Mouse (Mus musculus): Measurements from ENCODE around the gene P4hb. TPM values are rescaled to one million over a fixed set of nuclear protein-coding genes. Genes with fewer than 3 reads are reported as not detected.
A peak's percentile ranks its signal among the peaks of the same experiment; 100 is the strongest.

P4hb gene
- total RNA-seq, 1 experiment, result 904 TPM

GRCm38 (mm10) chr11:120603545-120603944 lies 30.5 kb upstream of the P4hb start:
- Histone ChIP-seq H3K4me3 (ENCODE audit: insufficient read depth in 1 of 2, low read depth in 1 of 2, low read length in 2 of 2, poor library complexity in 1 of 2, severe bottlenecking in 1 of 2) (no peak overlapping the region), H3K27ac (ENCODE audit: insufficient read depth, low read depth, low read length, poor library complexity, severe bottlenecking) (no peak overlapping the region), H3K9ac (ENCODE audit: insufficient read depth, low read depth, low read length, poor library complexity, severe bottlenecking) (no peak overlapping the region), H3K4me1 (ENCODE audit: control insufficient read depth in 2 of 2, insufficient read depth in 2 of 2, low read length in 2 of 2, poor library complexity in 1 of 2) (peaks cover 0 to 12% of the 10 kb centered on the region in 2 experiments; a peak in 3 of 4 replicates), H3K9me3 (ENCODE audit: control insufficient read depth, insufficient read depth, low read depth, low read length) (no peaks in the 10 kb centered on the region), H3K36me3 (ENCODE audit: control insufficient read depth, insufficient read depth, low read length, poor library complexity, severe bottlenecking) (peaks cover 21% of the 10 kb centered on the region)
- no peak for DNase-seq (ENCODE audit: low read depth, low spot score)
- TF ChIP-seq ZC3H11A (IDR thresholded peaks at IDR 0.05; ENCODE audit: borderline replicate concordance, low read depth, low read length), result no peak
- TF ChIP-seq HCFC1 (IDR thresholded peaks at IDR 0.05; ENCODE audit: borderline replicate concordance, insufficient read depth, low read length), result no peak
- no peak for TF ChIP-seq CHD2 (IDR thresholded peaks at IDR 0.05; ENCODE audit: low read depth, low read length)
- TF ChIP-seq MAFK (IDR thresholded peaks at IDR 0.05; ENCODE audit: insufficient read depth, low read depth, low read length), result no peak
- TF ChIP-seq ZNF384 (IDR thresholded peaks at IDR 0.05; ENCODE audit: low read depth, low read length), result no peak
- in situ Hi-C loops (cut with MboI; ENCODE audit: low sequenced_read_pairs in 2 of 2, unreplicated experiment in 2 of 2), result no loop called here

GRCm38 (mm10) chr11:120600716-120601115 lies 27.7 kb upstream of the P4hb start:
- no peak overlapping the region for H3K4me3 ChIP-seq (ENCODE audit: insufficient read depth in 1 of 2, low read depth in 1 of 2, low read length in 2 of 2, poor library complexity in 1 of 2, severe bottlenecking in 1 of 2)
- no peaks in the 10 kb centered on the region for H3K9me3 ChIP-seq (ENCODE audit: control insufficient read depth, insufficient read depth, low read depth, low read length)
- in situ Hi-C loops (cut with MboI; ENCODE audit: low sequenced_read_pairs in 2 of 2, unreplicated experiment in 2 of 2), result no loop called here
- peaks cover 32% of the 10 kb centered on the region for H3K36me3 ChIP-seq (ENCODE audit: control insufficient read depth, insufficient read depth, low read length, poor library complexity, severe bottlenecking)
- no peak for DNase-seq (ENCODE audit: low read depth, low spot score)
- H3K4me1 ChIP-seq (ENCODE audit: control insufficient read depth in 2 of 2, insufficient read depth in 2 of 2, low read length in 2 of 2, poor library complexity in 1 of 2), result peaks cover 4 to 7% of the 10 kb centered on the region in 2 experiments; a peak in 3 of 4 replicates
- TF ChIP-seq HCFC1 (IDR thresholded peaks at IDR 0.05; ENCODE audit: borderline replicate concordance, insufficient read depth, low read length) (no peak), MAFK (IDR thresholded peaks at IDR 0.05; ENCODE audit: insufficient read depth, low read depth, low read length) (no peak), CHD2 (IDR thresholded peaks at IDR 0.05; ENCODE audit: low read depth, low read length) (no peak), ZNF384 (IDR thresholded peaks at IDR 0.05; ENCODE audit: low read depth, low read length) (no peak), ZC3H11A (IDR thresholded peaks at IDR 0.05; ENCODE audit: borderline replicate concordance, low read depth, low read length) (no peak)
- H3K27ac ChIP-seq (ENCODE audit: insufficient read depth, low read depth, low read length, poor library complexity, severe bottlenecking), result no peak overlapping the region
- H3K9ac ChIP-seq (ENCODE audit: insufficient read depth, low read depth, low read length, poor library complexity, severe bottlenecking), result no peak overlapping the region

GRCm38 (mm10) chr11:120598990-120599549 lies 26.0 kb upstream of the P4hb start:
- peak overlapping the region; percentile 67; the same call in 1 of the 2 replicates for H3K27ac ChIP-seq (ENCODE audit: insufficient read depth, low read depth, low read length, poor library complexity, severe bottlenecking)
- no peaks in the 10 kb centered on the region for H3K9me3 ChIP-seq (ENCODE audit: control insufficient read depth, insufficient read depth, low read depth, low read length)
- in situ Hi-C loops (cut with MboI; ENCODE audit: low sequenced_read_pairs in 2 of 2, unreplicated experiment in 2 of 2), result no loop called here
- H3K4me1 ChIP-seq (ENCODE audit: control insufficient read depth in 2 of 2, insufficient read depth in 2 of 2, low read length in 2 of 2, poor library complexity in 1 of 2), result peaks cover 4 to 7% of the 10 kb centered on the region in 2 experiments; a peak in 3 of 4 replicates
- TF ChIP-seq CHD2 (IDR thresholded peaks at IDR 0.05; ENCODE audit: low read depth, low read length), result no peak
- TF ChIP-seq MAFK (IDR thresholded peaks at IDR 0.05; ENCODE audit: insufficient read depth, low read depth, low read length), result no peak
- TF ChIP-seq ZC3H11A (IDR thresholded peaks at IDR 0.05; ENCODE audit: borderline replicate concordance, low read depth, low read length), result no peak
- TF ChIP-seq ZNF384 (IDR thresholded peaks at IDR 0.05; ENCODE audit: low read depth, low read length), result no peak
- no peak for TF ChIP-seq HCFC1 (IDR thresholded peaks at IDR 0.05; ENCODE audit: borderline replicate concordance, insufficient read depth, low read length)
- peak overlapping the region; percentile 84 for H3K9ac ChIP-seq (ENCODE audit: insufficient read depth, low read depth, low read length, poor library complexity, severe bottlenecking)
- H3K4me3 ChIP-seq (ENCODE audit: insufficient read depth in 1 of 2, low read depth in 1 of 2, low read length in 2 of 2, poor library complexity in 1 of 2, severe bottlenecking in 1 of 2), result peak overlapping the region; percentile 74 to 87
- no peak for DNase-seq (ENCODE audit: low read depth, low spot score)
- H3K36me3 ChIP-seq (ENCODE audit: control insufficient read depth, insufficient read depth, low read length, poor library complexity, severe bottlenecking), result peaks cover 42% of the 10 kb centered on the region

- peaks cover 43% of the 10 kb centered on the region for H3K36me3 ChIP-seq (ENCODE audit: control insufficient read depth, insufficient read depth, low read length, poor library complexity, severe bottlenecking)
- peak within 1 kb of the TSS; percentile 86 to 87 for H3K4me3 ChIP-seq (ENCODE audit: insufficient read depth in 1 of 2, low read depth in 1 of 2, low read length in 2 of 2, poor library complexity in 1 of 2, severe bottlenecking in 1 of 2)
- H3K9me3 ChIP-seq (ENCODE audit: control insufficient read depth, insufficient read depth, low read depth, low read length), result no peaks in the 10 kb centered on the region
- H3K9ac ChIP-seq (ENCODE audit: insufficient read depth, low read depth, low read length, poor library complexity, severe bottlenecking), result peak within 1 kb of the TSS; percentile 95
- in situ Hi-C loops (cut with MboI; ENCODE audit: low sequenced_read_pairs in 2 of 2, unreplicated experiment in 2 of 2), result no loop called here
- no peak for TF ChIP-seq CHD2 (IDR thresholded peaks at IDR 0.05; ENCODE audit: low read depth, low read length)
- TF ChIP-seq ZC3H11A (IDR thresholded peaks at IDR 0.05; ENCODE audit: borderline replicate concordance, low read depth, low read length), result no peak
- TF ChIP-seq HCFC1 (IDR thresholded peaks at IDR 0.05; ENCODE audit: borderline replicate concordance, insufficient read depth, low read length), result no peak
- TF ChIP-seq MAFK (IDR thresholded peaks at IDR 0.05; ENCODE audit: insufficient read depth, low read depth, low read length), result no peak
- no peak for TF ChIP-seq ZNF384 (IDR thresholded peaks at IDR 0.05; ENCODE audit: low read depth, low read length)
- peak within 1 kb of the TSS; percentile 78 for H3K27ac ChIP-seq (ENCODE audit: insufficient read depth, low read depth, low read length, poor library complexity, severe bottlenecking)
- H3K4me1 ChIP-seq (ENCODE audit: control insufficient read depth in 2 of 2, insufficient read depth in 2 of 2, low read length in 2 of 2, poor library complexity in 1 of 2), result peaks cover 4 to 7% of the 10 kb centered on the region in 2 experiments; a peak in 3 of 4 replicates
- DNase-seq (ENCODE audit: low read depth, low spot score), result peak; percentile 90
These were observed 25.4 kb upstream of the P4hb start, which contains the start of the genes Alyref and Anapc11 for GRCm38 (mm10) chr11:120598283-120598989. Gene Alyref (minus strand): TSS chr11:120598365. Gene Anapc11 (plus strand): TSS chr11:120598421.
